Mouse (Mus musculus): ENCODE measurements at regions not wholly inside any gene's neighbourhood (a gene's known extent, or its start where the extent isn't known, plus 50 kb on each side); places are given as distances from the start of the nearest gene placed in this dataset.
A peak's percentile ranks its signal among the peaks of the same experiment; 100 is the strongest.

DNA sequence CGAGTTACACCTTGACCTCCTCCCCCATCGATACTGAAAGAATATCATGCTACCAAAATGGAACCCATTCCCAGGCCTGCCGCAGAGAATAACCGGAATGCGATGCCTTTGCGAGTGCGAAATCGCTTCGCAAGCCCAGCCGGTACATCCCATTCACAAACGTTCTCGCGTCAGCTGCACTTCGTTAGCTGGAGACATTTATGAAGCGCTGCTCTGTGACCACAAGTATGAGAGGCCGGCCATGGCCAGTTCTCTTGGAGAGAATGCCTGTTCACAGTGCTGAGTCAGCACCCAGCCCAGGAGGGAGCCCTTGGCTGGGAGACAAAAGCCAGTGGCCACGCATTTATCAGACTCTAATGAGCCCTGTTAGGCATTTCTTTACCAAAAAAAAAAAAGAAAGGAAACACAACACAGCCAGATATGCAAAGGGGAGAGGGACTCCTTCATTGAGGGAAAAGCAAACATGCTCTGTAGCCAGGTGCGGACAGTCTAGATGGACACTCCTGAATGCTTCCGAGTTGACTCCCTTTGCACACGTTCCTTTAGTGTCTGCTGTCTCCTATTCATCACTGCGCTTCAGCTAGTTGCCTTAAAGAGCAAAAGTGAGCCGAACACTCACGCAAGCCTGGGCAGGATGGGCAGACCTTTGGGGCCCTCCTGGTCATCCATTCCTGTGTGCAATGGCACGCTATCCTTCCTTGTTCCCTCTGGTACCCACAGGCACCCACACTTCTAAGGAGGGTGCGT, 131.4 kb downstream of the Ackr3 start:
- peak; percentile 61 for DNase-seq
- intact Hi-C loops (cut with DNase I; ENCODE audit: low total_unique reads) = no loop called here

DNA sequence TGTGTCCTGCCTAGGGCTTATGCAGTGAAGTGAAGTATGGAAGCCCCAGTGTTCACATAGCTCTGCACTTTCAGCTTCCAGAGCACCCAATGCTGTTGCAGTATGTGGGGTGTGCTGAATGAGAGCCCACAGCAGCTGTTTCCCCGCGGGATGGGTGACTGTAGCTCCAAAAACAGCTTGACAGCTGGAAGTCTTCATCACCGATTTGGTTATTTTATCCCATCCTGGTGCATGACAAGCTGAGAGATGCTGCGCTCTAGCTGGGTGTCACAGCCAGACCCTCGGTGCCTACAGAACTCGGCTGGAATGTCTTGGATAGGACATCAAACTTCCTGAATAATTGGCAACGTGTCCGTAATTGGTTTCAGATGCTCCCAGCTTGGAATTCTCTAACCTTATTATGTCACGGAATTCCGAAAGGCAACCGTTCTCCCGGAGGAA, 134.1 kb downstream of the Ackr3 start:
- peak; percentile 16 for DNase-seq

DNA sequence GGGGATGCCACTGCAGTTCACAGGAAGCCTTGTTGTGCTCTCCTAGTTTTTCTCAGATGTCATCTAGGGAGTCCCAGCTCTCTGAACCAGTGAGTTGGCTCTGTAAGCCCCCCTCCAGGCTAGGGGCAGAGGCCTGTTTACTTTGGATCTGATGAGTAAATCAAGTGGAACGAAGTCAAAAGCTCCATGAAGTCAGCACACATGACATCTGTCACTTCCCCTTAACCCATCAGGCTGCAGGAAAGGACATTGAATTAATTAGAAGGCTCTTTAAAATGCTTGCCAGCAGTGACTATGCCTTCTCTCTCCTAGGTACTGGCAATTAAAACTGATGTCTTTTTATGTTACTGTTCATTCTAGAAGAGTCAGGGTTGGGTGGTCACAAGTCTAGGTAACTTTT, 138.6 kb downstream of the Ackr3 start:
- no peak for DNase-seq
- intact Hi-C loops (cut with DNase I; ENCODE audit: low total_unique reads) = no loop called here

More for the DNA sequence above, 134.1 kb downstream of the Ackr3 start:
- intact Hi-C loops (cut with DNase I; ENCODE audit: low total_unique reads) = no loop called here

DNA sequence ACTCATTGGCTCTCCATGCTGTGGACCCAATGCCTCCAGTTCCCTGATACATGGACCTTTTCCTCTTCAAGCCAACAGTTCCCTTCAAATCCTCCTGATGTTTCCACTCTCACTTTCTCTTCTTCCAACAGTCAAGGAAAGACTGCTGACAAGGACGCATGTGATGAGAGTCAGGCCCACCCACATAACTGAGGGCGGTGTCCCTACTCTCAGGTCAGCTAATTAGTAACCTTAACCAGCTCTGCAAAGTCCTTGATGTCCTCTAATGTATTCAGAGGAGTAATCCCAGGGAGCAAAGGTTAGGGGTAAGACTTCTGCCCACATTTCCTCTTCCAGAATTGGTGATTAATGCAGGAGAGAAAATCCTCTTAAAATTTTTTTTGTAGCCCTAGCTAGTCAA, 139.7 kb downstream of the Ackr3 start:
- no peak for DNase-seq
- intact Hi-C loops (cut with DNase I; ENCODE audit: low total_unique reads) = no loop called here

DNA sequence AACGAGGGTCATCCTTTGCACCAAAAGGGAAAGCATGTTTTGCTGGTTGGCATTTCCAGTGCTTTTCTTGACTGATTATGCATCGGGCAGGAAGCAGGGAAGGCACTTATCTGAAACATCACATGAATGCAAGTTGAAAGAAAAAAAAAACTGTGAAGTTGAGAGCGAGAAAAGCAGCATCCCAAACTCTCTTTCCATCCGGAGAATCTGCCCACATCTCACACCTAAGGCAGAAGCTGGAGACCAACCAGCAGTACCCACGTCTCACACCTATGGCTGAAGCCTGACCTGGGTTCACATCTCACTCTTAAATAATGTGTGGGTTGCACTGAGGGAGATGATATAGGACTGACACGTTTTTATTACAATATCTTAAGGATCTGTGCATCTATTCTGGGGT, 143.3 kb downstream of the Ackr3 start:
- intact Hi-C loops (cut with DNase I; ENCODE audit: low total_unique reads) = no loop called here
- DNase-seq = no peak

DNA sequence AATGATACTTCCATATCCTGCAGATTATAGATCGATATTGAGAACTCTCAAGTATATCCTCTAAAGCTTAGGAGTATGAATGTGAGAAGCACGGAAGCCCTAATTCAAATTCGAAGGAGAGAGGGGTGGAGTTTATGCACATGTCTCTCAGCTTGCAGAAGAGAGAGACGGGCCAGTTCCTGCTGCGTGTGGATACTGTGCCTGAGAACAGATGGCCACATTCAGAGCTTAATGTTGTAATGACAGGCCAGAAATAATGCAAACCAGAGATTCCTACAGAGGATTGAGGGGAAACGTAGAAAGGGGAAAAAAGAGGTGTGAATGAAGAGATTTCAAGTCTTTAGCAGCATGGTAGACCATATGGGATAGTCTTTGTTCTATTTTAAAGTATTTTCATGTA, 145.8 kb downstream of the Ackr3 start:
- intact Hi-C loops (cut with DNase I; ENCODE audit: low total_unique reads) = no loop called here
- DNase-seq = no peak

DNA sequence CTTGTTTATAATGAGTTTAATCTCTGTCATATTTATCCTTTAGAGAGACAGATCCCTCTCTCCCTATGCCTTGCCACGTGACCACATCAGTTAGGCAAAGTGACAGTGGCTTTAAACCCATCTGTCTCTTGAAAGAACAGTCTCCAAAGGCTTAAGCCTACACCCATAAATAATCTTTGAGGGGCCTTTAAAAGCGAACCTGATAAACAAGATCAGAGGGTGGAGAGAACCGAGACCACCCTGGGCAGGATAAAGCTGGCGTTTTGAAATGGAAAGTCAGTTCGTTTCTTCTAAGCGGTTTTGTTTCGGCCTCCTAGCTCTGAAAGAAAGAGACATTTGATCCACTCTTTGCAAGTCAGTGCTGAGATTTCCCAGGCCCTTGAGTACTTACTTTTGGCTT, 149.5 kb downstream of the Ackr3 start:
- intact Hi-C loops (cut with DNase I; ENCODE audit: low total_unique reads) = no loop called here
- DNase-seq = no peak

DNA sequence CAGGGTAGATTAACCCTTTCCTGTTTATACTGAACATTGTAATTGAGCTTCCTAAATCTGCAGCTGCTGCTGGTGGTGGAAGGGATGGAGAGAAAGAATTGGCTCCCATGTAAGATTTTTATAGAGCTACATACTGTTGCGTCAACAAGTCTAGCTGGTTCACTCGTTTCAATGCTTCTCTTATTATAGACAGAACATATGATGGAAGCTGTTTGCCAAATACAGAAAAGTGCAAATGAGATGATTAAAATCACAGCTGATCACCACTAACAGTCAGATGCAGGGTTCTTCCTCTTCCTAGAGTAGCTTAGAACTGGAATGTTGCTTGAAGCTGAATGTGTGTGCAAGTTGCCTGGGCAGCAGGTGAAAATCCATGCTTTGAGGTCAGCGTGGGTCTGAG, 152.8 kb downstream of the Ackr3 start:
- intact Hi-C loops (cut with DNase I; ENCODE audit: low total_unique reads) = no loop called here
- no peak for DNase-seq

DNA sequence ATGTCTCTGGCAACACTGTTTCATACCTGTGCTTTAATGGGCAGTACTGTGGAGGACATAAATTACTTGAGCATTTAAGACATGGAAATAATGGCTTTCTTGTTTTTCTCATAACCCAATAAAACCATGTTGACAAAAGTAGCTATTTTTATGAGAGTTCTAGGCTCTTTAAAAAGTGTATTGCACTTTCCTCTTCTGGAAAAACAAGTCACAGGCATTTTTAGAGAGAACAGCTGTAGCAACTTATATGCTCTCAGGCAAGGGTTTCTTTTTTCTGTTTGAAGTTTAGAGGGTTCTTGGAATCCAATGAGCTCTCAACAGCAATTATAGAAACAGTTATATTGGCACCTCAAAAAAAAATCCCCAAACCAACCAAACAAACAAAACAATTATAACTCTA, 153.6 kb downstream of the Ackr3 start:
- intact Hi-C loops (cut with DNase I; ENCODE audit: low total_unique reads) = no loop called here
- no peak for DNase-seq

DNA sequence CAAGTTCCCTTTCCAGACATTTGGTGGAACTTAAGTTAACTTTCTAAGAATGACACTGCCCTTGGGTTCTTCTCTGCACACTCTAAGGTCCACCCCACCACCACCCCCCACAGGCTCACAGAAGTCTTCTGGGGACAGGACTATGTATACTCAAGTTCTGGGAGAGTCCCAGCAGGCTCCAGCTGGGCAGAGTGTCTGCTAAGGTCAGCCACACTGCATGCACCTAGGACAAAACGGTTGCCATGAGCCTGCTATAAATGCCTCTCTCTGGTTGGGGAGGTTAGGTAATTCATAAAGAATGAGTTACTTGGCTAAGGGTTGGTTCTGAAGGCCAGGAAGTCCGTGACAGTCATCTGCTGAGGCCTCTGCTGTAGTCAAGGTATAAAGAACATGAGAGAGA, 155.2 kb downstream of the Ackr3 start:
- intact Hi-C loops (cut with DNase I; ENCODE audit: low total_unique reads) = no loop called here

DNA sequence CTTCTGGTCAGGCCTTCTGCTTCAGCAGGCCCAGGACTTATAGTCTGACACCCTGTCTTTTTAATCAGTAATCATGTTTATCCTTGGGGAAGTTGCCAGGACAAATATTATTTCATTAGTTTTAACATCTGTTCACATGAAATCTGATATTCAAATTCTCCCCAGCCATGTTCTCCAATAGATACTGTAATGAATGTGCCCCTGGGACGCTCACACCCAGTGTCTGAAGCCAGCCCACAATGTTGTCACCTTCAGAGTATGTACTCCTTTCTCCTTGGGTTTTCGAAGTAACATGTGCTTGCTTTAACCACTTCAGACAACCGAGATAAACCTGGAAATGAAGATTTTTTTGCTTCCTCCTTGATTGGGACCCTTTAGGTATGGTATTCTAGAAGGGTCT, 156.3 kb downstream of the Ackr3 start:
- intact Hi-C loops (cut with DNase I; ENCODE audit: low total_unique reads) = no loop called here
- peak; percentile 49 for DNase-seq

More for the DNA sequence above, 155.2 kb downstream of the Ackr3 start:
- DNase-seq = peak; percentile 46

DNA sequence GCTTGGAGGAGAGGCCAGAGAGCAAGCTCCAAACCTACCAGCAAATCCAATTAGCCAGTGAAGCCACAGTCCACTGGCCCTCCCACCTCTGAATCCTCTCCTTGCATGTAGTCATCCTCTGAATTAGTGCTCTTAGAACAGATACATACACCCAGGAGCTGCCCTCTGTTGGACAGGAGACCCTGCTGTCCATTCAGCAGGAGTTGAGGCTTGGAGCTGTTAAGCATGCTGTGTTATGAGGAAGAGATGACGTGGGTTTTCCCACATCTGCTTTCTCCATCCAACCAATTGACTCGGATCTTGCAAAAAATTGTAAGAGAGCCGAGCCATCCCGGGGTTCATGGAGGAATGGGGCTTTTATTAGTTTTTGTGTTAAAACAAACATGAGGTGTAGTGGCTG, 160.7 kb downstream of the Ackr3 start:
- DNase-seq = no peak
- intact Hi-C loops (cut with DNase I; ENCODE audit: low total_unique reads) = no loop called here

DNA sequence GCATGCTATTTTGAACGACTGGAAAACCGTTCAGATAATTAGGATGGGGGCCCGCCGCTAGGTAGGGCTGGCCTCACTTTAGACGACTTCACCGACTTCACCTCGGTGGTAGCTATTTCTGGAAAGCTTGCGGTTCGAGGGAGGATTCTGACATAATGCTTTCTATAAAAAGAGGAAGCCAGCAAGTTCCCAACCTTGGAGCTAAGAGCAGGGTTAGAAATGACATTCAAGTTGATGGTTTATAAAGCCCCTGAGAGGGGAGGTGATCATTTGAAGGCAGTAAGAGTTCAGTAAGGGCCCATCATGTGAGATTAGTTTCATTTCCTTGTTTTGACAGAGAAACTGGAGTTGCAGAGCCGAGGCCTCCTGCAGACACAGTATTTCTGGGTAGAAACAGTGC, 164.8 kb downstream of the Ackr3 start:
- intact Hi-C loops (cut with DNase I; ENCODE audit: low total_unique reads) = no loop called here

DNA sequence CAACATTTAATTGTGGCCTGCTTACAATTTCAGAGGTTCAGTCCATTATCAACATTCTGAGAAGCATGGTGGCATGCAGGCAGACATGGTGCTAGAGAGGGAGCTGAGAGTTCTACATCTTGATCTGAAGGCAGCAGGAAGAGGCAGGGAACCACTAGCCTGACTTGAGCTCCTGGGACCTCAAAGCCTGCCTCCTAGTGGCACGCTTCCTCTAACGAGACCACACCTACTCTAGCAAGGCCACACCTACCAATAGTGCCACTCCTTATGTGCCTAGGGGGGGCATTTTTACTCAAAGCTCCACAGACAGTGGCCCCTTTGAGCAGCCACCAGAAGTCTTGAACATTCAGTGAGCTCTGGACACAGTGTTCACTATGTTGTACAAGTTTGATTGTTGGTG, 165.5 kb downstream of the Ackr3 start:
- DNase-seq = no peak
- intact Hi-C loops (cut with DNase I; ENCODE audit: low total_unique reads) = no loop called here

More for the DNA sequence above, 164.8 kb downstream of the Ackr3 start:
- DNase-seq = no peak

DNA sequence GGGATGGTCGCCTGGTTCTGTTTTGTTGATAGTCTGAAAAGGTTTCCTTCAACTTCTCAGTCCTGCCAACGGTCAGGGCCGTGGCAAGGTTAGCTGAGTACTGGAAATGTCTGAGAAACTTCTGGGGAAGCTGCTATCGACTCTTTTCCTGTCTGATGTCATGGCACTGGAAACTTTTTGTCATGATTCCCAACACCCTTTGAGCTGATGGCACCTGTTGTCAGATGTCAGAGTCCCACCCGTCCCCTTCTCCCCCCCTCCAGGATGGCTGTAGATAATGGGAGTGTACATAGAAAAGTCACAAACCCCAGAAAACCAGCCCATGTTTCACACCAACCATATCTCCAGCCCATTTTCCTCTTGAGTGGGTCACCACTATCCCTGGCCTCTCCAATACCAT, 167.0 kb downstream of the Ackr3 start:
- intact Hi-C loops (cut with DNase I; ENCODE audit: low total_unique reads) = no loop called here
- no peak for DNase-seq

DNA sequence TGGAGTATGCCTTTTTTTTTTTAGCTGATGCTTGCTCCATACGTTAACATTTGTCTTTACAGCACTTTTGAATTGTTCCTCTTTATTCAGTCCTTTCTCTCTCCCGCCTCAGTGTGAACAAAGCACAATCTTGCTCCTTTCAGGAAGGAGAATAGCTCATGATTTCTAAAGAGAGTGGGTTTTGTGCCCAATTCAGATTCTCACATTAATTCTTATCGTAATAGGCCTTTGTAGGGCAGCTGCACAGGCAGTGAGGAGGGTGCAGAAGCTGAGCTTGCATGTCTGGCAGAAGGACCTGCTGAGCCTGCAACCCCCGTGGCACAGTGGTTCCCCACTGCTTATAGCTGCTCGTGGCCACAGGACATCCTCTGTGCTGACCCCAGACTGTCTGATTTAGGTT, 169.2 kb downstream of the Ackr3 start:
- DNase-seq = no peak
- intact Hi-C loops (cut with DNase I; ENCODE audit: low total_unique reads) = no loop called here

DNA sequence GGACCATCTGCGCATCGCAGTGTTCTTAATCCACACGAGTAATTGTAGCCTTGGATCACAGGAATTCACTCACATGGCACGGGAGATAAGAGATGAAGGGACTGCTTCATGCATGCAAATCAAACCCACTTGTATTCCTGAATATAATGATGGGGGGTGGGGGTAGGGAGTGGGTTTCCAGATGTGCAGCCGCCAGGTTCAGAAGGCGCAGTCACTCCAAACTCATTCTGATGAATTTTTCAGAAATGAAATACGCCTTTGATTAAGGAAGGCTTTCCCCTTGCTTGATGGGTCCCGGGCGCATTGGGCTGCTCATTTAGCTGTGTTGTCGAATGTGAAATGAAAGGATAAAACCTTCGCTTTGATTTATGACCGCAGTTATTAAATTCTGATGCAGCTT, 170.7 kb downstream of the Ackr3 start:
- intact Hi-C loops (cut with DNase I; ENCODE audit: low total_unique reads) = no loop called here
- no peak for DNase-seq

DNA sequence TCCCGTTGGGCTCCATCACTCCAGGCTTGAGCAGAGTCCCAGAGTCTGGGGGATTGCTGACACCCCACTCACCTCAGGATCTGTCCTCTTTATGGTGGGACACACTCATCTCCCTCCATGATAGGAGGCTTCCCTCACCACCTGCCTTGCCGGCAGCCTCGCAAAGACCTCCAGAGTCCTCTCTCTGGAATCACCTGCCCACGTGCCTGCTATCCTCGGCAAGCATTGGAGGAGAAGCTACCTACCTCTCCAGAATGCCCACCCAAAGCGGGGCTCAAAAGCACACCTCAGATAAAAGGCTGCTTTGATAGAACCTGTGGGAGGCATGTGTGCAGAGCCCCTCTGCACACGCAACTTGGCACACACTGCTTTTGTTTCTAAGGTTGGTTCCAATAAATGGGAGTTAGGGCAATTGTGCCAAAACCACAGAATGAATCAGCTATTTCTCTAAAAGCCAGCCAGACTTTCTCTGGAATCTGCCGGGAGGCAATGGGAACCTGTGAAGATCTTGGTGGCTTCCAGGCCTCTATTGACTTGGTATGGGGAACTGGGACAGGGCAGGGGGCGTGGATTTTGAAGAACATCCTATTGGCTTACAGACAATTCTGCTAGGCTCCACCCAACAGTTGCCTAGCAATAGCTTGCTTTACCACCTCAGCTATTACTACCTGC, 176.4 kb downstream of the Ackr3 start:
- intact Hi-C loops (cut with DNase I; ENCODE audit: low total_unique reads) = no loop called here
- DNase-seq = no peak

DNA sequence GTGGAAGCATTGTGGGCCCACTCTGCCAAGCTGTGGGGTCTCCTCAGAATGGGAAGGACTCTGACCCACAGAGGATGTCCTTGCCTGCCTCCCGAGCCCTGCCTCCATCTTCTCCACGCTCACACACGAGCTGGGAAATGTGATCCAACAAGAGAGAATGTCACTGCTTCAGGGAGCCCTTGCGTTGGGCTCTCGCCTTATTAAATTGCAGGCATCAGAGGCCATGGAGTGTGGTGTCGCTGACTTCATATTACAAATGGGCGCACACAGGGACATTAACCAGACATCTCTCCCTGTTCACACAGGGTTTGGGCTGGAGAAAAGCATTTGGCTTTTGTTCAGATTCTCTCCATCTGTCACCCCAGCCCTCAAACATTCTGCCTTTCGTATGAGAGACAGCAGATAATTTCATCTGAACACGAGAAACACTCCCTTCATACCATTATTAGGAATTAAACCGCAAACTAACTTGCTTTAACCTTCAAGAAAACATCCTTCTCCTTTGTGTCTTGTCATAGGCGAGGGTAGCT, 179.2 kb downstream of the Ackr3 start:
- DNase-seq = no peak
- intact Hi-C loops (cut with DNase I; ENCODE audit: low total_unique reads) = no loop called here

DNA sequence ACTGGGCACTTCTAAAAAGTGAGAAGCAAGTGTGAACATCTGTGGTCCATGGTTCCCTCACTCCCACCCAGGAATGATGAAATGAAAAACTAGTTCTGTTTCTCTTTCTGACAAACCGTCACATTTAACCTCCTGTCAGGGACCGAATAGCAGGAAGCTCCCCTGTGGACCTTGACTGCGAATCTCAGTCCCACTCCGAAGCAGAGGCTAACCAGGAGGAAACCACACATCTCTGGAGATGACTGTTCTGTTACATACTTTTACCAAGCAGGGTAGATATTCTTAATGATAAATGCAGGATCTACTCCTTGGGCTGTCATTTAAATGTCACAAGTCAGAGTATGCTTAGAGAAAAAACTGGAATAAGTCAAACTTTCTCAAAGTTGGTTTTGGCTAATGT, 181.2 kb downstream of the Ackr3 start:
- no peak for DNase-seq
- intact Hi-C loops (cut with DNase I; ENCODE audit: low total_unique reads) = no loop called here

DNA sequence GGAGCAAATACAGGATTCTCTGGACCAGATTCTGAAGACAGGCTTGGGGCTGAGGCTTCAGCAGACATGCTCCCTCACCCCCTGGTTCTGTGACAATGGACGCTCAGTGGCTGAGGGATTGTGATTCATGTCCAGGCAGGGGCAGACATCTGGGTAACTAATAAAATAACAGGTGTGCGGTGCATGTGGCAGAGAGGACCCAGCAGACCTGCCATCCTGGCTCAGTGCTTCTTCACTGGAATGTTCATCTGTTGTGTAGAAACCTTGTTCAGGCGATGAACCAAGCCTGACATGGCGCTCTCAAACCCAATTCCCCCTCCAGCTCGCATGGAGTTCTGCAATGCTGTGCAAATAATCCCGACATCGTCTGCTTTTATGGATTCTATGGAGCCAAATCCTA, 183.0 kb downstream of the Ackr3 start:
- DNase-seq = no peak
- intact Hi-C loops (cut with DNase I; ENCODE audit: low total_unique reads) = no loop called here
